Mouse (Mus musculus) testis, adult 2 months (tissue): ENCODE data around the gene Sorcs1. TPM values are rescaled to one million over a fixed set of nuclear protein-coding genes. Genes with fewer than 3 reads are reported as not detected.

ENCODE experiments used
- H3K27ac ChIP-seq: fragments of 200-500 bp; 2 replicates; pipeline ENCODE4 v1.5.1; 2012; ENCODE audit warnings: low read depth, low read length; ENCODE audit not compliant: control insufficient read depth, insufficient read depth
- H3K27me3 ChIP-seq: fragments of 200-500 bp; 2 replicates; pipeline ENCODE4 v1.6.1; 2012; ENCODE audit warnings: mild to moderate bottlenecking, low read length, moderate library complexity; ENCODE audit not compliant: control insufficient read depth, insufficient read depth
- H3K36me3 ChIP-seq: fragments of 200-500 bp; 2 replicates; pipeline ENCODE4 v1.6.1; 2012; ENCODE audit warnings: mild to moderate bottlenecking, low read length; ENCODE audit not compliant: control insufficient read depth, insufficient read depth
- H3K4me1 ChIP-seq: fragments of 200-500 bp; 2 replicates; pipeline ENCODE4 v1.6.1; 2012; ENCODE audit warnings: low read length; ENCODE audit not compliant: control insufficient read depth, insufficient read depth
- H3K4me3 ChIP-seq: fragments of 200-500 bp; 2 replicates; pipeline ENCODE4 v1.5.1; 2012; ENCODE audit warnings: low read depth, mild to moderate bottlenecking, low read length, moderate library complexity, mixed read lengths; ENCODE audit not compliant: control insufficient read depth
- CTCF ChIP-seq: fragments of 200-500 bp; IDR thresholded peaks from 2 replicates; pipeline ENCODE4 v1.5.1; 2012; ENCODE audit warnings: low read depth, mild to moderate bottlenecking, inconsistent platforms, low read length, moderate library complexity; ENCODE audit not compliant: control insufficient read depth, insufficient read depth, insufficient replicate concordance
- POLR2A ChIP-seq: fragments of 200-500 bp; IDR thresholded peaks from 2 replicates; pipeline ENCODE4 v1.6.1; 2012; ENCODE audit warnings: low read depth, mild to moderate bottlenecking, inconsistent platforms, low read length, moderate library complexity; ENCODE audit not compliant: control insufficient read depth
- polyA plus RNA-seq: library from polyadenylated mRNA; depleted of rRNA; stranded (reverse); fragments of >200 nt; gene quantifications from 2 replicates; pipeline ENCODE4 v1.2.3, GENCODE M21; 2012

Sorcs1 gene
- polyA plus RNA-seq, 1 experiment: 0.06 TPM

DNA sequence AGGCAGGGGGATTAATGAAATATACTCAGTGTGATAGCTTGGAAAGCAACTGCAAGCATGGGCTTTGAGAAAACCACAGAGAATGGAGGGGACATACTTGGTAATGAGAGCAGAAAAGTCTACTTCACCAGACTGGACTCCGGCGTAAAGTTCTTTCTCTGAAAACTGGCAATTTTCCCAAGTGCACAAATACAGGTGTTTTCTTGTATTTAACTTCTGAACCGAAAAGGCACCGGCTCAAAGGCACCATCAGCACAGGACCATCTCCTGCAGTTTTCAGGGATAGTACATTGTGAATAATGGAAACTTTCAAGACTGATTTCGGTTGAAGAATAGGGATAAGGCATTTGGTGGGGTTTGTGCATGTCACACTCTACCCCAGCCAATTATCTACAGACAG lies 219.9 kb downstream of the Sorcs1 start:
- no peaks in the 10 kb centered on the region for H3K36me3 ChIP-seq
- no peak overlapping the region for H3K4me3 ChIP-seq
- H3K4me1 ChIP-seq: no peaks in the 10 kb centered on the region
- H3K27ac ChIP-seq: no peak overlapping the region
- TF ChIP-seq POLR2A: no peak
- TF ChIP-seq CTCF: no peak
- H3K27me3 ChIP-seq: no peaks in the 10 kb centered on the region

DNA sequence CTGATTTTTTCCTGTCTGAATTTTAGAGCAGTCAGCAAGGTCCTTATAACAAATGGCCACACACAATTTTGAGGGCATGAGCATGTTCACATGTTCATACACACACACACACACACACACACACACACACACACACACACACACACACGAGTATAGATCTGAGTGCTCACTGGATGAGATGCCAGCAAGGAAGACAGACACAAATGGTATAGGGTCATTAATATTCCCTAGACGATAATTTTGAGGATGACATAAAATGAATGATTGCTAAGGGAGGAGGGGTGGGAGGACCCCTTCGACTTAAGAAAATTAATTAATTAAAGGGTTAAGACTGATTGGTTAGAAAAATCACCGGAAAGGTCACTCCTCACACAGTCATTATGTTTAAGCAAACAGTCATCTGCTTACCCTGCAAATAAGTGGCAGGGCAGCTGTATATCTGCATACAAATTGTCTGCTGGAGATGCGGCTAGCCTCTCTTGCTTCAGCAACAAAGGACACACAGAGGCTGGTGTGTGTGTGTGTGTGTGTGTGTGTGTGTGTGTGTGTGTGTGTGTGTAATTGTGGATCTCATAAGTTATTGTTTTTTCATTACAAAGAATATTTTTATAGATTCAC lies 221.1 kb downstream of the Sorcs1 start:
- no peak overlapping the region for H3K27ac ChIP-seq
- TF ChIP-seq POLR2A (no peak), CTCF (no peak)
- no peak overlapping the region for H3K4me3 ChIP-seq
- no peaks in the 10 kb centered on the region for H3K27me3 ChIP-seq
- no peaks in the 10 kb centered on the region for H3K4me1 ChIP-seq
- no peaks in the 10 kb centered on the region for H3K36me3 ChIP-seq

DNA sequence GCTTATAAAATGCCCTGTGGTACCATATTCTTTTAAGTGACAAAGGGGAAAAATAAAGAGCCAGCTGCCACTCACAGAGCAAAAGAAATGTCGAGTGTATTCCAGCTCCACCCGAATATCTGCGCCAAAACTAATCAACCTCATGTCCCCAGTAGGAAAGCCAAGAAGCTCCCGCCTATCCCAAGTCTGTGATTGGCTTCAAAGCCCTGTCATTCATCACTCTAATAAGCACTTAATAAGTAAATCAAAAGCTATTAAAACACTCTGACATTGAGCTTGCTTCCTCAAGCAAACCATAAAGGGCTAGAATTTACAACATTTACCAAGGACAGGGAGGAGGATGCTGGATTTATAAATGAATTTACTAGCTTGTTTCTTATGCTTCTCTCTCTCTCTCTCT lies 237.3 kb downstream of the Sorcs1 start:
- no peak overlapping the region for H3K4me3 ChIP-seq
- no peaks in the 10 kb centered on the region for H3K27me3 ChIP-seq
- no peaks in the 10 kb centered on the region for H3K36me3 ChIP-seq
- no peak for TF ChIP-seq POLR2A
- H3K27ac ChIP-seq: no peak overlapping the region
- no peaks in the 10 kb centered on the region for H3K4me1 ChIP-seq

DNA sequence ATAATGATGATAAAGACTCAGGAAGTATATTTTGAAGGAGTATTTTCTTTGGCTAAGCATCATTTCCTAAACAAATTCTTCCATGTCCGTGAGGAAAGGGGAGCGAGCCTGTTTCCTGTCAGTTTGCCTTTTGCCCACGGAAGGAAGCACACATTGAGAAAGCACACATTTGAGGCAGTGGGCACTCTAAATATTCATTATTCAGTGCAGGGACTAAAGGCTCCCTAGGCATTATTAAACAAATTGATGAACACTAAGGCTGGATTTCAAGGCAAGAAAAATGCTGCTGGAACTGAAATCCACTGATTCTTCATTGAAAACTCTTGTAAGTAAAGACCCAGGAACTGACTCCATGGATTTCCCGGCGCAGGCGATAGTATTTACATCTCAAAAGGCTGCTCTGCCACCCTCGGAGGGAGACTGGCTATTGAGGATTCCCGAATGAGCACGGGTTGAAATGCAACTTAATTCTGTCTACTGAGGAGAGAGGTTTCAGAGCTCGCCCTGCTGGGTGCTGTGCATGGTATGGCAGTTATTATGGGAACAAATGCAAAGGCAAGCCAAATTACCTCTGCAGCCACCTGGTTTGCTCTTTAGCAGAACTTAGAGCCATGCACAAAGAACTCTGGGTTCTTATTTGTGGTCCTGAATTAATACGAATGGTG lies 238.1 kb downstream of the Sorcs1 start:
- Histone ChIP-seq H3K27me3 (no peaks in the 10 kb centered on the region), H3K4me1 (no peaks in the 10 kb centered on the region), H3K27ac (no peak overlapping the region), H3K36me3 (no peaks in the 10 kb centered on the region), H3K4me3 (no peak overlapping the region)
- TF ChIP-seq POLR2A (no peak), CTCF (no peak)

DNA sequence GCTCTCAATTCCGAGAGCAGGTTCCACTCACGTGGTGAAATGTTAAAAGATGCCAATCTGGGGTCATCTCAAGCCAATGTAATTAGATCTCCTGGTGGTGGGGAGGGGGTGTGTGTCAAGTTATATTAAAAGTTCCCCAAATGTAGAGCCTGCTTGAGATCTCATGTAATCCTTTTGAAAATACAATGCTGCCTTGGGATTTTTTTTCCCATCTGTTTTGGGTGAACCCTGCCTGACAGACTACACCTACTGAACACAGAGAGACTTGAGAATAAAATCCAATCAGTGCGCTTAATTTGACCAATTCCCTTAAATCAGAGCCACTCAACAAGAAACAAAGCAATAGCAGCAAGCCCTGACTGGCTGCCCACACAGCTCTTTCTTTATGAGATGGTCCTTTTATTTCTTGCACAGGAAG lies 239.0 kb downstream of the Sorcs1 start:
- no peaks in the 10 kb centered on the region for H3K36me3 ChIP-seq
- H3K27ac ChIP-seq: no peak overlapping the region
- no peaks in the 10 kb centered on the region for H3K4me1 ChIP-seq
- TF ChIP-seq CTCF: no peak
- TF ChIP-seq POLR2A: no peak
- no peak overlapping the region for H3K4me3 ChIP-seq
- H3K27me3 ChIP-seq: no peaks in the 10 kb centered on the region

DNA sequence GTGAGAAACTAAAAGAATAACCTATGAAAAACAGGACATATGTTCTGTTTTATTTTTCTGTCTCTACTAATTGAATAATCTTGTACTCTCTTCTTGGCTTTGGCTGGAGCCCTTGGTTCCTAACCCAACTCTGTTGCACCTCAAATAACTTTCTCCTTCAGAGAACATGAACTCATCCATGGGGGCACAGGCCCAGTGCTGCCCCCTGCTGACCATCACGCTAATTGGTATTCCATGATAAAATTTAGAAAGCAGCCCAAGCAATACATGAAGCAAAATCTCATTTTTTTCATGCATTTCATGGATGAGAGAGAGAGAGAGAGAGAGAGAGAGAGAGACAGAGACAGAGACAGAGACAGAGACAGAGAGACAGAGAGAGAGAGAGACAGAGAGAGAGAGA lies 255.5 kb downstream of the Sorcs1 start:
- H3K27me3 ChIP-seq: no peaks in the 10 kb centered on the region
- no peak overlapping the region for H3K4me3 ChIP-seq
- TF ChIP-seq CTCF (peak; percentile 56; the same call in 1 of the 2 replicates), POLR2A (no peak)
- no peak overlapping the region for H3K27ac ChIP-seq
- H3K36me3 ChIP-seq: no peaks in the 10 kb centered on the region
- H3K4me1 ChIP-seq: no peaks in the 10 kb centered on the region

DNA sequence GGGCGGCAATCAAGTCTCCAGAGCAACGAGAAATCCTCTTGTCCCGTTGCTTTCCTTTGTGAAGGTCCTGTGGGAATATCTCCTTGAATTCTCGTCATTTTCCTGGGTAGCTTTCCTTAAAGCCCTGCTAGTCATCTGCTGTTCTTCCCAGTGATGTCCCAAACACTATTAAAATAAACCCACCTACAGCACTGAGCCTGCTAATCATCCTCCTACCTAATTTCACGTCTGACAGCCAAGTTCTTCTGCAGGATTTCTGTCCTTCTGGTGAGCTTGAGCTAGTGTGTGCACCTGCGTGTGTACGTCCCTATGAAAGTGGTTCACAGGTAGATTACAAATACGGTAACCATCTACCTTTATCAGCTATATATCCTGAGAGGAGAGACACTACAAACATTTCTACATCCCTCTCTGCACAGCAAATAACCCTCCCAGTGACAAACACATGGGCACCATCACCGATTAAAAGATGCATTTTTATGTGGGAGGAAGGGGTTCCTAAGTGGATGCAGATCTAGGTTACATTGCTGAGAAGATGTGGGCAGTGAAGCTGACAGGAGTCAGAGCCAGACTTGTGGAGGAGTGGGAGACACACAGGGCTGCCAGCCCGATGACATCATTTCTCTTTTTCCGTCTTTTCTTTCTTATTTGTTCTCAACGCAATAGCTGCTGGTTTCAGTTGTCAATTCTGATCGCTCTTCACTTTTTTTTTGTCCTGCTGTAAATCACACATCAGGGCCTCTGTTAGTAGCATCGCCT lies 259.3 kb downstream of the Sorcs1 start:
- Histone ChIP-seq H3K27me3 (no peaks in the 10 kb centered on the region), H3K4me3 (no peak overlapping the region), H3K27ac (no peak overlapping the region), H3K4me1 (no peaks in the 10 kb centered on the region), H3K36me3 (no peaks in the 10 kb centered on the region)
- TF ChIP-seq POLR2A: no peak
- TF ChIP-seq CTCF: no peak

DNA sequence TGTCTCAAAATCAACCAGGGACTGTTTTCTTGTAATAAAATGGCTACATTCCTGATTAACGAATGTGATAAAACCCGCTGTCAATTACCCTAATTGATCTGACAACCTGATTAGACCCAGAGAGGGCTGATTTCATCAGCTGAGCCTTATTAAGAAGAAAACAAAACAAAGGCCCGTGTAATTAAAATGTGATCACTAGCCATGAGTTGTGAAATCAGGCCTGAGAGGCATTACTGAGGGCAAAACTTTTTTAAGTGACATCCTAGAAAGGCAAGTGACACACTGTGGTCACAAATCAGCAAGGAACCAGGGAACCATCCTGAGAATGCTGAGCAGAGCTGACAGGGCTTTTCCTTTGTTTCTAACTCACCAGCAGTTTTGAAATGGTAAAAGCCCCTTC lies 267.9 kb downstream of the Sorcs1 start:
- Histone ChIP-seq H3K4me3 (no peak overlapping the region), H3K36me3 (no peaks in the 10 kb centered on the region), H3K4me1 (no peaks in the 10 kb centered on the region), H3K27ac (no peak overlapping the region), H3K27me3 (no peaks in the 10 kb centered on the region)
- TF ChIP-seq POLR2A: no peak
- no peak for TF ChIP-seq CTCF
